Mouse (Mus musculus): Measurements from ENCODE around the gene Upp2.

Upp2 gene

DNA sequence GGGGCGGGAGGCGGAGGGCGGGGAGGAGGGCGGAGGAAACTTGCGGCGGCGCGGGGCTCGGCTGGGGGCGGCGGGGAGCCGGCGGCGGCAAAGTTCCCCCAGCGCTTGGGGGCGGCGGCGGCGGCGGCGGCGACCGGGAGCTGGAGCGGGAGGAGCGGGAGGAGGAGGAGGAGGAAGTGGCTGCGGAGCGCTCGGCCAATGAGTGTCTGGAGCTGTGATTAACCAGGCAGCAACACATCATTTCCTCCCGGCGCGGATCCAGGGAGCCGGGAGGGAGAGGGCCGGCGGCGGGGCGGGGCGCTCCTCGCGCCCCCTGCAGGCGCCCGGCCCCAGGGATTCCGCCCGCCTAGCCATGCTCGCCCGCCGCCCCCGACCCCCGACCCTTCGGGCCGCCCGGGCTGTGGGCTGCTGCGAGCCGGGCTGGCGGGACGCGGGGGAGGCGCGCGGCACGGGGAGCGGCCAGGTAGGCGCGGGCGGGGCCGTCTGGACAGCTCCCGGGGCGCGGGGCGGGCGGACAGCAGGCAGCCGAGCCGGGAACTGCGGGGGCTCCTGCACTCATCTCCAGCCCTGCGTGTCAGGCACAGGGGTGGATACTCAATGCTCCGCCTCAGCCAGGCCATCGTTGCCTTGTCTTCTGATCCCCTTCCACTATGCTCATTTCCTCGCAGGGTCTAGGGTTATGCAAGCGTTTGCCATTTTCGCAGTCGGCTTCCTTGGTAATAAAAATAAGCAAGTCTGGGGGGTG is at the start of gene Upp2, which contains the start of gene Acvr1:
Gene Upp2 (plus strand): TSS at position 233 of the 745 bp plus-strand sequence.
Gene Acvr1 (minus strand): TSS at position 92 of the 745 bp plus-strand sequence.
- DNase-seq: peak; percentile 11 to 12

DNA sequence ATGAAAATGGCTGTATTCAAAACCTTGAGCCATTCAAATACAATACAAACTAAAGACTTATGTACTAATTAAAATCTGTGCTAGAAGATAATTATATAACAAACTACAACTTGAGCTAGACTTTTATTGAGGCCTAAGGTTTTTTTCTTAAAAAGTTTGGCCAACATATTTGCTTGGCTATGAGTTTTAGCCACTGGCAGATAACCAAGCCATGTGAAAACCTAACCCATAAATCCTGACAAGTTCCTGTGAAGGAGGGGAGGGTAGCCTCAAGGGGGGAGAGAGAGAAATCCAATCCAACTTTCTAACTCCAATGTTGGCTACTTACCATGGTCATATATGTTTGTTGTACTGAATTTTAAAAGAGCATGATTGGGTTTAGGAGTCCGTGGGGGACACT is 48.6 kb upstream of the Upp2 start:
- no peak for DNase-seq

DNA sequence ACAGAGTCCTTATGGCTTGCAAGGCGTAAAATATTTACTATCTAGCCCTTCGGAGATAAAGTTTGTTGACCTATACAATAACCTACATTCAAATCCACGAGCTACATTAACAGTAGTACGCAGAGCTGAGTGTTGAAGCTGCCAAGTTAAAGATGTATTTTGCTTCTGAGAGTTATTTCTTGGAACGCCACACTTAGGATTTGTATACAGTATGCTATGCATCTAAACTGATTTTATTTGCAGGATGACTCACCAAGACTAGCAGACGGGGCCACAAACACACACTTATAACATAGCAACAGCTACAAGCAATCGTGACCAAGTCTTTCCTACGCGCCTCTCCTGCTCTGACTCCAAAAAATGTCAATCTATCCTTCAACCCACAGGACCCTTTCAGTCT is 46.4 kb upstream of the Upp2 start:
- DNase-seq: no peak

DNA sequence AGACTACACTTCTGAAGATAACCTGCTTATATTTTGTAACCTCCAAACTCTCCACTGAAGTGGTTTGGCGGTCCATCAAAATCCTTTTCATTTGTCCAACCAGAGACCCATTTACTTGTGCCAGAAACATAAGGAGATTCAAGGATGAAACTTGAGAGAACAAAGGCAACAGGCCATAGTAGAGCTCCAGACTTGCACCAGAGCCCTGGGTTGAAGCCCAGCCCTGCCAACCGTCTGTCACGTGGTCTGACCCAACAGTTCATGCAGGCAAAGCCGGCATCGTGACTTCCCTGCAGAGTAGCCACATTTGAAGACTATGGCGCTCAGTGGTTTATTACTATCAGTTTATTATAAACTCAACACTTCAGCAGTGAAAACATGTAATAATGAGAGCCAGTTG is 45.5 kb upstream of the Upp2 start:
- no peak for DNase-seq

DNA sequence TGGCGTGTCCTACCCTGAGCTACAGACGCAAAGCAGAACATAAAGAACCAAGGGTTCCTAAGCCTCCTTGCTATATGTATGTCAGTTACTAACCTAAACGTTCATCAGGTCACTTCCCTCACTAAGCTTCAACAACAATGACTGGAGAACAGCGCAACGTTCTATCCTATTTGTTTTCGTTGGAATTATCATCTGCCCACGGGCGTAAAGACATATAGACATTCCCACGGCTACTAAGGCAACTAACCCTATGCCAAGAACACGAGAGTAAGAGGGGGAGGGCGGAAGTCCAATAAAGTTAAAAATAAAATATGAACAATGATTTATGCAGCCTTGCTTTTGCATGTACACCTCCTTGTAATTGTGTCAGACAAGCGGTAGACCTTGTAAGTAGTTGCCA is 44.0 kb upstream of the Upp2 start:
- DNase-seq: no peak

DNA sequence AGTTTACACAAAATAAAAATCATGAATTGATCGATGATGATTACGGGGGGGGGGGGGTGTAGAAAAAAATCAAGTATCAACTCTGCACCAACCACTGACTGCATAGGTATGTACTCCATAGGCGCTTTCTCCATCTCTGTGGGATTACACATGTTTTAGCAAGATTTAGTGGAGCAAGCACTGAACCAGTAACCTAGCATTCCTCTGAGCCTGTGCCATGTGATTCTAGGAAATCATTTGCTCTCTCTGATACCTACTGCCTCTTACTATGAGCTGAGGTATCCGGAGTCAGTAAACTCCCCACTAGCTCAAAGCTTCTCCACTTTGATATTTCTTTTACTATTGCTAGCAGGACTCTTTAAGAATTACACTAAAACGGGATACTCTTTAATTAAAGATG is 43.2 kb upstream of the Upp2 start:
- no peak for DNase-seq

DNA sequence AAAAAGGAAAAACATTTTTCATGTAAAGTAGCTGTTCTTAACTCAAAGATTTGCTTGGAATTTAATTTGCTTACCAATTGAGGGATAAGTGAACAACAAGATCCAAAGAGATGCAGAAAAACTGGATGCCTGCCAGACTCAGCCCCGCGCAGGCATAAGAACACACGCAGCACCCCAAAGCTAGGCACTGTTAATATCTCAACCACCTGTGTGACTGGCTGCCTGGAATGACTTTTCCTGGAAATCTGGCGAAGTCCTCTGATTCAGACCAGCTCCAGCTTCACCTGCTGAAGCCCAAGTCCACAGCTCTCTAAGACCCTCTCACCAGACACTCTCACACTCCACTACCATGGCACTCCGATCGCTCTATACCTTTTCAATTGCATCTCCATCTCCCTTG is 42.7 kb upstream of the Upp2 start:
- DNase-seq: no peak

DNA sequence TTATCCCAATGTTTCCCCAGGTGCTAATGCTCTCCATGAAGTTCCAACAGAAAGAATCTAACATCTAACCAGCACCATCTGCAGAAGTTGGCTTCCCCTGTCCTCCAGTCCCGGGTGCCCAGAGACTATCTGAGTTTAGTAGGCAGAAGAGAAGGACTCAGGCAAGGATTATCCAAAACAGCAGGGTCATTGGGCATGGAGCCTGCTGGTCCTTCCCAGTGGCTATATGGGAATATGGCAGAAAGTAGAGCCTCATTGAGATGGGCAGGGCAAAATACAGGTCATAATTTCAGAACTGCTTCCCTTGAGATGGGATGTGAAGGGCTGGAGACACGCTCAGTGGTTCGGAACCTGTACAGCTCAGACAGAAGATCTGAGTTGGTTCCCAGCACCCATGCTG is 39.3 kb upstream of the Upp2 start:
- DNase-seq: no peak

DNA sequence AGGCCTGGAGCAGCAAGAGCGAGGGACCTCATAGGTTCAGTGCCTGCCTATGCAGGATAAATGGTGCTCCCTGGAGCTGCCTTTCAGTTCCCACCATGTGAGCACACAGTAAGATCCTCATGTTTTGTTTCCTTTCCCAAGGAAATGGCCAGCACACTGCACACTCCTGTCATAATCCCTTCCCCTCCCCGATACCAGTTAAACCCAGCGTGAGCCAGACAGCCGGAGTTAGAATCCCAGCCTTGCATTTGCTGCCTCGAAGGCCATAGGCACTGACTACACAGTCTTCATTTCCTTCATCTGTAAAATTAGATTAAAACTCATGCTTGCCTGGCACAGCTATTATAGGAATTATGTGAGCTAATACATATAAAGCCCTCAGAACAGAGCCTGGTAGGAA is 37.7 kb upstream of the Upp2 start:
- no peak for DNase-seq

DNA sequence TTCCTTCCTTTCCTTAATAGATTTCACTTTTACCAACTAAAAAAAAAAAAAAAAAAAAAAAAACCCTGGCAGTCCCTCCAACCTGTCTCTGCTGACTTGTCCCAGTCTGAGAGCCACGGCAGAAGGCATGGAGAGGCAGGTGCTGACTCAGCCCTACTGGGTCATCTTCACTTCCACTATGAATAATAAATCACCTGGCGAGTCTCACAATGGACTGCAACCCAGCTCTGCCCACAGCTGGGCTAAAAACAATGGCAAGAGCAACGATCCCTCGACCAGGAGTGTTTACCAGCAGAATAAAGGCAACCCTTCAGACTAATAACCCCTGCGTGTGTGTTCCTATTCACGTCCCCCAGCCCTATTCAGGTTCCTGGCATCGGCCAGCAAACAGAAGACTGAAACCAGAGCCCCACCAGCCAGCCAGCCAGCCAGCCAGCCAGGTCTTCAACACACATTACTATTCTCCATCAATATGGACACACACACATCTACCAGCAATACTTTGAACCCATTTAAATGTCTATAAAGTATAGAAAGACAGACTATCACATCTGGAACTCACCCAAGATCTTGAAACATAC is 37.1 kb upstream of the Upp2 start:
- DNase-seq: no peak

DNA sequence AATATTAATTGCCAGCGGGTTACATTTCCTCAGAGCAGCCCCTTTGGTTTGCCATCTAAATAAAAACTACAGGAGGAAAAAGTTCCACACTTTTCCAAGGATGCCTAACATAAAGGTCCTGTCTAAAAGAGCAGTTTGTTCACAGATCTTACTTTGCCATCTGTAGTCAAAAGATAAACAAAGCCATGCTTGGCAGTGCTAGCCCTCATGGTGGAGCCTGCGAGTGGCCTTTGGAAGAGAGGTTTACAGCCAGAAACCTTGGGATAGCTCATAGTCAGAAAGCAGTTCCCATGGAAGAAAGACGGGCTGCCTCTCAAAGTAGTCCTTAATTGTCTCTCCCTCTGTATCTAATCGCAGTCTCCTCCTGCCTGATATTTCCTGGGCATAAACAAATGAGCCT is 36.6 kb upstream of the Upp2 start:
- no peak for DNase-seq

DNA sequence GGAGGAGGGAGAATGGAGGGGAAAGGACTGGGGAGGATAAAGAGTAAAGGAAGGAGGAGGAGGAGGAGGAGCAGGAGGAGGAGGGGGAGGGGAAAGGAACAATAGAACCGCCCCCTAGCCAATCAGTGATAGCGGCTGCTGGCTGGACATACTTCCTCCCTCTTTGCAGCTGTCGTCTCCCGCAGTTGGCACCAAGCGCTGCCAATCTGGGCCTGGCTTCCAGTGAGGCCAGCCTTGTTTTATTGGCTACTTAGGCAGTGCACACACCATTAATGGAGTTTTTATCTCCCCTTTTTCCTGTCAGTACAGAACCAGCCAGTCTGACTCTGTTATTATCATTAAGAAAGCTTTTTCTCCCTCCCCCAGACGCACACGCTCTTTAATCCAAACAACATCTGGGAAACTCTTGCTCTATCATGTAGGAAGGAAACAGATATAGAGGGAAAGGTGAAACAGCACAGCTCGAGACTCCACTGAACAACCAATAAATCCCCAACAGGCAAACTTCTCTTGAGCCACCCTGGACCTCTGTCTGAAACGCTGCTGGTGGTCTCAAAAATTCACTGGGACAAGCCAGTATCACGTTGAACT is 34.7 kb upstream of the Upp2 start:
- no peak for DNase-seq

DNA sequence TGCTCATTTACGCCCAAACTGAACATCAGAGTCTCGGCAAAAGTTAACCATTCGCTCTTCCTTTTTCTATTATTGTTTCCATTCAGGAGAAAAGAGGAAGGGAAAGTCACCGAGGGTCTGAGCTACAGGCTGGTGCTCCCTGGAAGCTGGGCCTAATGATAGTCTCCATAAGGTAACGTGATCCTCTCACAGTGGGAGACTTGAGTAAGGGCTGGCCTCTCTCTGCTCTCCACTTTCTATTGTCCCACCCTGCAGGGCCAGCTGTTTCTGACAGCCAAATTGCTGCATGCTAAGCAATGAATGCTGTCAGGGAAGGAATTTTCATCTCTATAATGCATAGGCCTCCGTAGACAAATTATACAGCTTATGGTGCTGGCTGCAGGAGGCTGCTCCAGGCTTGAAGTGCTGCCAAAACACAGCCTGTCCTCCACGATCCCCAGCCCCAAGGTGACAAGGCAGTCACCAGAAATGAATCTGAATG is 33.5 kb upstream of the Upp2 start:
- no peak for DNase-seq

DNA sequence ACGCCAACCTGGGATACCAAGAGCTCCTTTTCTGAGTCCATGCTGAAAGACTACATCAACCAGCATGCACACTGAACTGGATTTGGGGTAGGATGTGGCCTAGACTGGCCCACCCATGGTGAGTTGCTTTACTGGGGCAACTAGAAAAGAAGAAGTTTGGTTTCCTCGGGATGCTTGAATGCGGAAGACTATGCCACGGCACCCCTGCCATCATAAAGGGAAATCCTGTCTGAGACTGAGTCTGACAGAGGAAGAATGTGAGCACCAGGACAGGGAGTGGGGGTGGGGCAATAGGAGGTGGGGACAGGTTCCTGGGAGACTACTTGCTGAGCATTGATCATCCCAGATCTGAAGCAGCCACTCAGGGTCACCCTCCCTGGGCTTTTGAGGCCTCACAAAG is 32.7 kb upstream of the Upp2 start:
- DNase-seq: no peak

DNA sequence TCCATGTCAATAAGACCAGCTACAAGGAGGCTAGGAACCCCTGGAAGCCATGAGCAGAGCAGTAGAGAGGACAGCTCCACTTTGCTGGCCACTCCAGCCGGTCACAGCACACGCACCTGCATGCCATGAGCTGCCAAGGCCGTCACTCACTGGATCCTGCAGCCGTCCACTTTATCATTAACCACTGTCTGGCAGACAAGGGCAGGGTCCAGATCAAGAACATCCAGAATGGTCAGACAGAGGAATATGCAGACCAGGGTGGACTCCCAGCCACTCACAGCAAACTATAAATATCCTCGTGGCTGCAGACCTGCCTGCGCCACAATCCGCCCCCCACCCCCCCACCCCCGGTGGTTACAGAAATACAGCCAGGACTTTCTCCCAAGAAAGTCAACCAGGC is 31.9 kb upstream of the Upp2 start:
- DNase-seq: no peak

DNA sequence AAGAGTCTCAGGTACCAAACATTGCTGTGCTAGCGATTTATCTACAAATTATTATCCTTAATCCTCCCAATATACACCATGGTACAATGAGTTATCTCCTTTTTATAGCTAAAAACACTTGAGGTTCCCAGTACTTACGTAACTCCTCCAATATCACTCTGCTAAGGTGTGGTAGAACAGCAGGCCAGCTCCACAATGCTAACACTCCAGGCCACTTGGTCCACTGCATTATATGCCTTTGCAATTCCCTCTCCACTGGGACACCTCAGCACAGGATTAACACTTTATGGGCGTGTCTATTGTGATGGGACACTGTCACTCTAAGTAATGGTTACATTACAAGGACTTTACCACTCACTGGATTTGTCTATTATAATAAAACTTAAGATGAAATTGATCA is 30.3 kb upstream of the Upp2 start:
- no peak for DNase-seq

DNA sequence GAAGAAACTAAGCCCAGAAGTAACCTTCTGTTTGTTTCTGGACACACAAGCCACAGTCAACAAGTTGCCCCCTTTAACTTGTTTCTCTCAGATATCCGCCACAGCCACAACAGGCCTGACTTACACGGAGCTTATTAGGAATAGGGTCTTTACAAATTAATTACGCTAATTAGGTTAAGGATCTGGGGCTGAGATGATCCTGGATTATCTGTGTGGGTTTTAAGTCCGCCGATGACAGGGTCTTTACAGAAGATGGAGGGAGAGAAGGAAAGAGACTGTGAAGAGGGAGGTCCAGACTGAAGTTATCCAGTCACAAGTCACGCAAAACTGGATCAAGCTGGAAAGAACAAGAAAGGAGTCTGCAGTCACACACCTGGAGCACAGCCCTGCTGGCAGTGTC is 28.9 kb upstream of the Upp2 start:
- DNase-seq: no peak

DNA sequence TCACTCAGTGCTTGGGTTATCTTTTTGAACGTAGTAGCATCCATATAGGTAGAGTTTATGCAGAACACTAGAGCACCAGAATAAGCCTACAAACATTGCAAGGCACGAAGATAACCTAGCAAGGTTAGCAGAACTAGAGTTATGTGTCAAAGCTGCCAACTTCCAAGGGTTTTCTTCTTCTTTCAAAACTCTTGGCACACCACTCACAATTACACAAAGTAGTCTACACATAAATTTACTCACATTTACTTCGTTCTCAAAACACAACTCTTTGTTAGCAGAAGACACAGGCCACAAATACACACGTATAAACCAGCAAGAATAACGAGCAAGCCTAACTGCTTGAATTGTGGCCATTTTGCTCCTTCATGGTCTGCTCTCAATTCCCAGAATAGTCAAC is 23.8 kb upstream of the Upp2 start:
- no peak for DNase-seq

DNA sequence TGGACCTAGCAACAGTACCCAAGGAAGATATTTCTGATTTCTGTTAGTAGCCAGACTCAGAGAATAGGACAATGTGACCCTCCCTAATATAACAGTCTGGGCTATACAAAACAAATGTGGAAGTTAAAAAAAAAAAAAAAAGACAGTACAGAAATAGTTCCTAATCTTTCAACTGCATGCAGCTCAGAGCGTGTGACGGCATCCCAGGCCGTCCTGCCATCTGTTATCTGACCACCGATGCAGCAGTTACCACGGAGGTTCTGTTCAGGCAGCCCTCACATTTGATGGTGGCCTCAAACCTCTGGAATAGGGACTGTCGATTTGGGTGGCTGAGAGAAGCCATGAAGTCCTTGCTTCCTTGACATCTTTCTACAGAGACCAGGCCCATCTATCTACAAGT is 22.7 kb upstream of the Upp2 start:
- no peak for DNase-seq

DNA sequence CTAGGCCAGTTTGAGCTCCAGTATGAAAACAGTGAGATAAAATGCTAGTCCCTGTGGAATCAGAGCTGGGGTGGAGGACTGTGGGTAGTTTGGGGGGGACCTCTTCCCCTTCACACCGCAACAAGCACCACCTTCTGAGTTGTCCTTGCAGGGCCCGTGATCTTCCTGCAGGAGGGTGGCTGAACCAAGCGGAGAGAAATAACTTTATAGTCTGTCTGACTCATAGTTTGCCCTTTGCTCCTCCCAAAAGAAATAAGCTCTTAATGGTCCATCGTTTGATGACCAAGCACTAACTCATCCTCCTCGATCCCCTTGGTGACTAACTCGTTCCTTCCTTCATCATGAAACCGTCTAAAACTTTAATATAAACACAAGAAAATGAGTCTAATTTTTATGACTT is 20.8 kb upstream of the Upp2 start:
- no peak for DNase-seq

DNA sequence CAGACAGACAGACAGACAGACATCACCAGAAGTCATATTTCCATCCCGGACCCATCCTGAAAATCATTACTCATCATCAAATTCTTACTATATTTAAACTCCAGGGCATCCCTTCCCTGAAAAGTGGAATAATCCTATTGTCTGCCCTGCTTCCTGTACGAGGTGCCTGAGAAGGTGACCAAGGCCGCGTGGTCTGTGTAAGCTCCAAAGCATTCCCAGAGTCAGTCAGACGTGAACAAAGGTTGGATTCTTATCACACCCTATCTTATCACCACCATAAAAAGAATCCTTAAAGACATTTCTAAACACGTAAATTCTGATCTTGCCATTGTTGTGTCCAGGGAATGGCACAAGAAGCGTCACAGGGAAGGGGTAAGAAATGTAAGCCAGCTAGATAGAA is 18.2 kb upstream of the Upp2 start:
- no peak for DNase-seq

DNA sequence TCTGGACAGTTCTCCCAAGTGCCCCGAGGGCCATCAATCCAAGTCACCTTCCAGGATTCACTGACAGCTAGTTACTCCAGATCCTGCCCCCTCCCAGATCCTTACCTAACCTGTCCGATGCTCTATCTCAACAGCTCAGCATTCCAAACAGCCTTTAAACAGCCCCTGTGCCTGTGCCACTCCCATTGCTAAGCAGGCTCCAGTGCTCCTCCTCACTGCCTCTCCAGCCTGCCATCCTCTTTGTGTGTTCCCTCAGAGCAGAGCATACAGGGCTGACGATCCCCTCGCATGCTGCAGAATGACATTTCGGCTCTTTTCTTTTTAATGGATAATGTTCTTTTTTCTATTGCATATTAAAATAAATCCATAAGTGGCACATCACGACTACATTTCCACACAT is 17.1 kb upstream of the Upp2 start:
- DNase-seq: no peak

DNA sequence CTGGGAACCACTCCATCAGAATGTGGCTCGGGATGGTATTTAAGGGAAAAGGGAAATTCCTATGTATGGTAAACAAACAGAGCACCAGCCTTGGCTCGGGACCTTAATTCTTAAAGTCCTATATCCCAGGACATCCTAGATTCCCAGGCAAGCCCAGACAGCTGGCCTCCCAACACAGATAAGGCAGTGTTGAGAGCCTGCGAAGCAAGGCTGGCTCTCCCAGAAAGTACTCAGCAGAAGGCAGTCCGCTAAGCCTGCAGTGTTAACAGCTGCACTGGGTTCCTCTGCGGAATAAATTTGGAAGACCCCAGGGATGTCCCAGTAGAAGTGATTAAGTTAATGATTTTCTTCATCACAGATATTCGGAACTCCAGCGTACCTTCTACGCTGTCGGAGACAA is 16.6 kb upstream of the Upp2 start:
- no peak for DNase-seq

DNA sequence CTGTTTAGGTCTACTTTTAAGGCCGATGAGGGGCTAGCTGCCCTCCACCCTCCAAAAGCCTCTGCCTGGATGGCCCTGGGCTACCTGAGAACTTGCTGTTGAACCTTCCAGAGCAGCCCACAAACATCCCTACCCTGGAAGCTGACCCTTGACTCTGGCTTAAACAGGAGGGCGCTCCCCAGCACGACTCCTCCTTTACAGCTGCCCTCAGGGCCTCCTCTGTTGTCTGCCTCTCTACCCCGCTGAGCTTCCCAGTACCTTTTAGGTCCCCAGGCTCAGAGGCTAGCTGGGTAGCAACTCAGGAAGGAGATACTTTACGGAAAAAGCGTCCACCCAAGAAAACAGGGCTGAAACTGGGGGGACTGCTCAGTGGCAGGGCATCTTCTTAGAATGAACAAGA is 15.2 kb upstream of the Upp2 start:
- DNase-seq: no peak

DNA sequence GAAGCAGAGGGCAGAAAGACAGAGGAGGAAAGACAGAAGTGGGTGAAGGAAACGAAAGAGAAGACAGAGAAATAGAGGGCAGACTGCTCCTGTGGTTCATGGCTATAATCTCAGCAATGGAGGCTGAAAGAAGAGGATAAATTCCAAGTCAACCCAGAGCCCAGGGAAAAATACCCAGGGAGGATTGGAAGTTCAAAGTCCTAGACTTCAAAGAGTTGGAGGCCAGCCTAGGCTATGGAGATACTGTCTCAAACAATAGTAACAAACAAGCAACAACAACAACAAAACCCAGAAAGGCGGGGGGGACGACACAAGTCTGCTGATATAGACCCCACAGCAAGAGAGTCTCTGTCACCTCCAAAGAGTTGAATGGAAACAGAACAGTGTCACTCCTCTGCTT is 14.8 kb upstream of the Upp2 start:
- no peak for DNase-seq

Data from B cell, adult 2 months (primary cell).